Mouse (Mus musculus) midbrain, embryonic 11.5 days (tissue): ENCODE measurements around the gene Tmem39b. TPM values are rescaled to one million over a fixed set of nuclear protein-coding genes. Genes with fewer than 3 reads are reported as not detected.
"Not testable (repeated sequence)": the region's sequence is repeated elsewhere in the genome, so short reads cannot be mapped to it uniquely, and the experiment has no call there.

ENCODE experiments used
- ATAC-seq: fragments of 200-750 bp; cut with Nextera tagmentation; 2 replicates; pipeline ENCODE4 v1.8.0; 2017; ENCODE audit warnings: moderate TSS enrichment, moderate library complexity; ENCODE audit not compliant: low FRiP score
- DNase-seq: peaks from one replicate; pipeline ENCODE4 v3.0.0; 2015; ENCODE audit warnings: low spot score; ENCODE audit errors: missing footprints
- H3K27ac ChIP-seq: fragments of 300-500 bp; sonication (generic); 2 replicates; pipeline ENCODE4 v1.5.1; 2014; ENCODE audit warnings: low read depth, low read length
- H3K27me3 ChIP-seq: fragments of 300-500 bp; sonication (generic); 2 replicates; pipeline ENCODE4 v1.6.1; 2014; ENCODE audit warnings: mild to moderate bottlenecking, low read length, moderate library complexity, mixed read lengths; ENCODE audit not compliant: control insufficient read depth, insufficient read depth
- H3K36me3 ChIP-seq: fragments of 300-500 bp; sonication (generic); 2 replicates; pipeline ENCODE4 v1.6.1; 2014; ENCODE audit warnings: mild to moderate bottlenecking, low read length, moderate library complexity, mixed read lengths; ENCODE audit not compliant: control insufficient read depth, insufficient read depth
- H3K4me1 ChIP-seq: fragments of 300-500 bp; sonication (generic); 2 replicates; pipeline ENCODE4 v1.6.1; 2014; ENCODE audit warnings: low read length; ENCODE audit not compliant: control insufficient read depth, insufficient read depth
- H3K4me2 ChIP-seq: fragments of 300-500 bp; sonication (generic); 2 replicates; pipeline ENCODE4 v1.6.1; 2014; ENCODE audit warnings: mild to moderate bottlenecking, moderate library complexity
- H3K4me3 ChIP-seq: fragments of 300-500 bp; sonication (generic); 2 replicates; pipeline ENCODE4 v1.5.1; 2014; ENCODE audit warnings: low read depth, low read length
- H3K9ac ChIP-seq: fragments of 300-500 bp; sonication (generic); 2 replicates; pipeline ENCODE4 v1.6.1; 2014; ENCODE audit warnings: low read length
- H3K9me3 ChIP-seq: fragments of 300-500 bp; sonication (generic); 2 replicates; pipeline ENCODE4 v1.6.1; 2016; ENCODE audit warnings: low read length; ENCODE audit not compliant: control insufficient read depth
- WGBS: fragments of 180-500 bp; shearing (Covaris S2); extraction: QIAGEN DNeasy Blood & Tissue Kit; methylation state at CpG from one replicate; pipeline ENCODE4 v1.1.7; 2014; 5-methylcytosine and 5-hydroxymethylcytosine counted together
- polyA plus RNA-seq: library from polyadenylated mRNA; unstranded; fragments of >200 nt; fragmentation: Nextera tagmentation; extraction: Ambion mirVana; gene quantifications from 2 replicates; pipeline ENCODE4 v1.2.1, GENCODE M21; 2014

Tmem39b gene
- polyA plus RNA-seq, 1 experiment from 2014 or later = 36.3 TPM

GRCm38 (mm10) chr4:129736173-129736572, 39.5 kb upstream of the Tmem39b start:
- no peaks in the 10 kb centered on the region for H3K36me3 ChIP-seq
- WGBS = 96% methylated on average over 1 of the region's 1 CpGs
- no peak overlapping the region for H3K4me3 ChIP-seq
- no peaks in the 10 kb centered on the region for H3K9me3 ChIP-seq
- H3K4me2 ChIP-seq = no peak overlapping the region
- H3K27me3 ChIP-seq = no peaks in the 10 kb centered on the region
- H3K9ac ChIP-seq = no peak overlapping the region
- DNase-seq (no peak), ATAC-seq (no peak)
- peaks cover 10% of the 10 kb centered on the region for H3K4me1 ChIP-seq
- no peak overlapping the region for H3K27ac ChIP-seq

DNA sequence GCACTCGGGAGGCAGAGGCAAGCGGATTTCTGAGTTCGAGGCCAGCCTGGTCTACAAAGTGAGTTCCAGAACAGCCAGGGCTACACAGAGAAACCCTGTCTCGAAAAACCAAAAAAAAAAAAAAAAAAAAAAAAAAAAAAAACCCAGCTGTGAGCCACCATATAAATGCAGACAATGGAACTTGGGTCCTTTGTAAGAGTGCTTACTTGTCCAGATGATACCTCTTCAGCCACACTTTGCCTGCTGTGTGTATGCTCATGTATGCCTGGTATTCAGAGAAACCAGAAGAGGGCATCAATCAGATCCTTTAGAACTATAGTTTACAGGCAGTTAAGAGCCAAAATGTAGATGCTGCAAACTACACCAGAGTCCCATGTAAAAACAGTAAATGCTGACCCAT, 38.8 kb upstream of the Tmem39b start:
- not testable (repeated sequence) for H3K27ac ChIP-seq, ATAC-seq, H3K4me2 ChIP-seq, H3K9ac ChIP-seq, H3K9me3 ChIP-seq, DNase-seq, H3K36me3 ChIP-seq, H3K27me3 ChIP-seq, H3K4me1 ChIP-seq, H3K4me3 ChIP-seq
- WGBS = 86% methylated on average over 4 of the region's 4 CpGs

DNA sequence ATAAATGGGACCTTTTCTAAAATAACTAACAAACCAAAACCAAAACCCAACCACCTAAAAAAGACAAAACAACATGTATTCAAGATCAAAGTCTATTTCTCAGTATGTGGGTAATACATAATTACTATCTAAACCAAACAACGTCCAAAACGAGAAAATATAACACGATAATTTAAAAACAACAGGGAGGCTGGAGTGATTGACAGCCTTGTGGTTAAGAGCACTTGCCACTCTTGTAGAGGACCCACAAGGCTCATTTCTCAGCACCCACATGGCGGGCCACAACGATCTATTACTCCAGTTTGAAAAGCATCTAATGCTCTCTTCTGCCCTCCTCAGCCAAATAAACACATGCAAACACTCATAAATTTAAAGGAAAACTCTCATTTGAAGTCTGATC, 34.8 kb upstream of the Tmem39b start:
- Histone ChIP-seq H3K4me3 (no peak overlapping the region), H3K4me1 (no peaks in the 10 kb centered on the region), H3K9ac (no peak overlapping the region), H3K36me3 (peaks cover 11% of the 10 kb centered on the region; the same call in 1 of the 2 replicates), H3K27me3 (no peaks in the 10 kb centered on the region), H3K9me3 (no peaks in the 10 kb centered on the region), H3K4me2 (no peak overlapping the region), H3K27ac (no peak overlapping the region)
- DNase-seq = peak; percentile 64
- no peak for ATAC-seq
- WGBS = 92% methylated on average over 5 of the region's 5 CpGs

DNA sequence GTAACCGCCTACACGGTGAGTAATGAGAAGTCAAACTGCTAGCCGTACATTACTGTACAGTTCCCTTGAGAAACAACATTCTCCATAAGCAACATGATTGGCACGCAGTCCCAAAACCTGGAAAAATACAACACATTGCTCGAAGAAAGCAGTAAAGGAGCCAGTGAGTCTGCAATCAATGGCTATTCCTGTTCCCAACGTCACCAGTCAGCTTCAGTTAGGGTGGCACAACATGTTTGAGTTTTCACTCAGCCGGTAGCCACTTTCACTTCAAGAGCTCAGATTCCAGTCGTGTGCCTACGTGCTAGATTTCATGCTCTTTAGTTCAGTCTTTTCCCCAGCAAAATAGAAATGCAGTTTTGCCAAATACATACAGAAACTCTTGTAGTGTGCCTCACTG, 19.7 kb upstream of the Tmem39b start:
- Histone ChIP-seq H3K4me2 (no peak overlapping the region), H3K27me3 (no peaks in the 10 kb centered on the region), H3K4me3 (no peak overlapping the region), H3K4me1 (no peaks in the 10 kb centered on the region), H3K9ac (no peak overlapping the region), H3K9me3 (no peaks in the 10 kb centered on the region), H3K36me3 (peaks cover 24% of the 10 kb centered on the region), H3K27ac (no peak overlapping the region)
- ATAC-seq = no peak
- no peak for DNase-seq
- WGBS = 94% methylated on average over 9 of the region's 9 CpGs

- Histone ChIP-seq H3K27ac (peak overlapping the region; percentile 62; the same call in 1 of the 2 replicates), H3K36me3 (peaks cover 10% of the 10 kb centered on the region)
- no peak for DNase-seq
Observed at GRCm38 (mm10) chr4:129709486-129710129, 13.0 kb upstream of the Tmem39b start.

DNA sequence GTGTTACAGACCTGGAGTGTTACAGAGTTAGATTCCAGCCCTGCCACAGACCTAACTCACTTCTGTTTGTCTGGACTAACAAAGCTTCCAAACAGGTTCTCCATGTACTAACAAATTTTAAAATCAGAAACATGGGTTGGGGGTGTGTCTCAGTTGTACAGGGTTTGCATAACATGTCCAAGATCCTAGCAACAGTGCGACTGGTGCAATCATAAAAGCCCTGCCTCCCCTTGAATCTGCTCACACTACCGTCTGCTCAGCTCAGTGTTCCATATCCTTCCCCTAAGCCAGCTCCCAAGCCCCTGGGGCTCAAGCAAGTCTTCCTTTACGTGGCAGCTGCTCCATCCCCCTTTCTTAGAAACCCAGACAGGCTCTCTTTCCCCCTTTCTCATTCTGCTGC, 10.1 kb upstream of the Tmem39b start:
- peaks cover 15% of the 10 kb centered on the region for H3K4me1 ChIP-seq
- whole genome bisulfite sequencing = 62% methylated on average over 3 of the region's 3 CpGs

More at GRCm38 (mm10) chr4:129709486-129710129, 13.0 kb upstream of the Tmem39b start:
- WGBS = 81% methylated on average over 8 of the region's 8 CpGs
- H3K4me3 ChIP-seq = no peak overlapping the region
- no peak overlapping the region for H3K4me2 ChIP-seq
- H3K9ac ChIP-seq = no peak overlapping the region
- H3K4me1 ChIP-seq = no peaks in the 10 kb centered on the region
- ATAC-seq = no peak
- H3K27me3 ChIP-seq = no peaks in the 10 kb centered on the region
- H3K9me3 ChIP-seq = no peaks in the 10 kb centered on the region

DNA sequence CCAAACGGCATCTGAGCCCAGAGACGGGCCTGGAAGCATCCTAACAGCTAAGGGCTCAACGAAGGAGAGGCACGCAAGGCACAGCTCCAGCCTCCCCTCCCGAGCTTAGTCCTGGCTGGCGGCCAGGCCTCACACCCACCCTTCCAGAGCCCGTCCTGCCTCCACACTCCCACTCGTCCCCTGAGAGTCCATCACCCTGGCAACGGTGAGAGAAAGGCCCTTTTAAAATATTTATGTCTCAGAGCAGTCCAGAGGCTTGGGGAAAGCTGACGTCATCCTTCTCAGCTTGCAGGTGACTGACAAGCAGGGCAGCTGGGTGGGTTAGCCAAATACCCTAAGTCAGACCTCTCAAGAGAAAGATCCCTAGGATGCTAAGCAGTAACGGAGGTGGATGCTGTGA, 5.8 kb upstream of the Tmem39b start:
- peaks cover 11% of the 10 kb centered on the region for H3K36me3 ChIP-seq
- peak; percentile 89 for DNase-seq
- 34% methylated on average over 11 of the region's 11 CpGs for WGBS
- H3K9ac ChIP-seq = peak overlapping the region; percentile 14; the same call in 1 of the 2 replicates
- no peak overlapping the region for H3K4me3 ChIP-seq
- no peaks in the 10 kb centered on the region for H3K9me3 ChIP-seq
- peak; percentile 87 for ATAC-seq
- H3K4me2 ChIP-seq = no peak overlapping the region
- peaks cover 17% of the 10 kb centered on the region for H3K4me1 ChIP-seq
- peak overlapping the region; percentile 73 for H3K27ac ChIP-seq
- H3K27me3 ChIP-seq = no peaks in the 10 kb centered on the region

More for the DNA sequence above, 10.1 kb upstream of the Tmem39b start:
- DNase-seq = no peak
- Histone ChIP-seq H3K9ac (no peak overlapping the region), H3K27me3 (no peaks in the 10 kb centered on the region), H3K36me3 (peaks cover 14% of the 10 kb centered on the region), H3K9me3 (no peaks in the 10 kb centered on the region), H3K27ac (no peak overlapping the region), H3K4me3 (no peak overlapping the region), H3K4me2 (no peak overlapping the region)
- no peak for ATAC-seq

DNA sequence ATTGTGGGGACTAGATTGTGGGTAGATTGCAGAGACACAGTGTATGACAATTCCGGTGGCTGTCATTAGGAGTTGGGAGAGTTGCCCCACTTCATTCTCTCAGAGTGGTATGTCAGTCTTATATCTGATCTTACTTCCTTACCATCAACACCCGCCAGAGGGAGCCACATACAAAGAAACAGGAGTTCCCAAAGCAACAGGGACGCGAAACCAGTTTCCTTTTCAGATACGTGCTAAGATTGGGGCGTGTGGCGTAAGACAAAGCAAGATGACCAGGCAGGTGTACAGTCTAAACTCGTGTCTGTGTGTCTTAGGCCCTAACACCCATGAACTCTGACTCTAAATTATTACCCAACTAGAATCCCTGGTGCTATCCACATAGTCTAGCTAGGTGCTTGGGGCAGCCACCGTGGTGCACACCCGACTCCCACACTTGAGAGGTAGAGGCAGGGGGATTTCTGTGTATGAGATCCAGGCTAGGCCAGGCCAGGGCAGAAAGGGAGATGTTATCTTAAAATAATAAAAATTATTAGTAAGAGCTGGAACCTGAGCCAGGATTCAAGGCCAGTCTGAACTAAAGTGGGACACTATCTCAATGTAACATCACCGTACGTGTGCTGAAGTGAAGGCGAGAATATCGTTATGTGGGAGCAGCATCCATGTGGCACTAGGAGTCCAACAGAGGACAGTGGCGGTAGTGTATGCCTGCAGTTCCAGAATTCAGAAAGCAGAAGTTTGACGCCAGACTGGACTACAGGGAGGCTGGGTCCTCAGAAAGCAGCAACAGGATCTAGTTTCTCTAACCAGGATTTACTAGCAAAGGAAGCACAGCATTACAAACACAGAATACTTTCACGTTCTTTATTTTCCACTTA, 5.1 kb upstream of the Tmem39b start:
- Histone ChIP-seq H3K4me2 (no peak overlapping the region), H3K36me3 (peaks cover 10% of the 10 kb centered on the region), H3K9ac (peak overlapping the region; percentile 14; the same call in 1 of the 2 replicates), H3K27ac (peak overlapping the region; percentile 67), H3K4me1 (peaks cover 19% of the 10 kb centered on the region), H3K27me3 (no peaks in the 10 kb centered on the region), H3K4me3 (no peak overlapping the region), H3K9me3 (no peaks in the 10 kb centered on the region)
- peak; percentile 99 for DNase-seq
- 61% methylated on average over 17 of the region's 17 CpGs for WGBS
- 0 out of 2 replicates have a peak, but pooled peaks have one; percentile 4 for ATAC-seq

DNA sequence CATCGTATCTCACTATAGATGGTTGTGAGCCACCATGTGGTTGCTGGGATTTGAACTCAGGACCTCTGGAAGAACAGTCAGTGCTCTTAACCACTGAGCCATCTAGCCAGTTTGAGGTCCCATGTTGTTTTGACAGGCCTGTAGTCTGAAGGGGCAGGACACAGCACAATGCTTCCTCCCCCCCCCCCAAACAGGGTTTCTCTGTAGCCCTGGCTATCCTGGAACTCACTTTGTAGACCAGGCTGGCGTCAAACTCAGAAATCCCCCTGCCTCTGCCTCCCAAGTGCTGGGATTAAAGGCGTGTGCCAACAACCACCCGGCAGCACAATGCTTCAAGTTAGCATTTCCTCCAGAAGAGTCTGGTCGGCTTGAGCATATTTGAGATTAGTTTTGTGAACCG, 4.0 kb upstream of the Tmem39b start:
- WGBS = 92% methylated on average over 6 of the region's 6 CpGs
- not testable (repeated sequence) for ATAC-seq, H3K4me3 ChIP-seq, H3K4me2 ChIP-seq, H3K27me3 ChIP-seq, DNase-seq, H3K36me3 ChIP-seq, H3K9me3 ChIP-seq, H3K27ac ChIP-seq, H3K9ac ChIP-seq
- H3K4me1 ChIP-seq = peaks cover 21% of the 10 kb centered on the region
